Mouse (Mus musculus) myocyte (in vitro differentiated cells): ENCODE results near the gene Cgrrf1. TPM values are rescaled to one million over a fixed set of nuclear protein-coding genes. Genes with fewer than 3 reads are reported as not detected.

Experiments
- H3K27me3 ChIP-seq: one replicate; pipeline ENCODE4 v1.6.1; 2011; ENCODE audit not compliant: control insufficient read depth, insufficient read depth, insufficient read length
- H3K36me3 ChIP-seq: one replicate; pipeline ENCODE4 v1.6.1; 2011; ENCODE audit not compliant: control insufficient read depth, insufficient read depth
- H3K4me2 ChIP-seq: one replicate; pipeline ENCODE4 v1.6.1; 2011; ENCODE audit warnings: low read depth, control low read depth
- H3K4me3 ChIP-seq: one replicate; pipeline ENCODE4 v1.5.1; 2011; ENCODE audit warnings: mild to moderate bottlenecking, control low read depth, moderate library complexity
- H3K79me2 ChIP-seq: one replicate; pipeline ENCODE4 v1.6.1; 2011; ENCODE audit not compliant: control insufficient read depth, insufficient read depth
- H3ac ChIP-seq: one replicate; pipeline ENCODE4 v1.6.1; 2011; ENCODE audit not compliant: control insufficient read depth, insufficient read length
- E2F4 ChIP-seq: IDR thresholded peaks from one replicate; pipeline ENCODE4 v1.6.1; 2011; ENCODE audit warnings: mild to moderate bottlenecking, control low read depth, moderate library complexity; ENCODE audit not compliant: insufficient read depth
- MAX ChIP-seq: IDR thresholded peaks from one replicate; pipeline ENCODE4 v1.6.1; 2011; ENCODE audit warnings: low read depth, mild to moderate bottlenecking, control low read depth
- MYOD1 ChIP-seq, 3 experiments: IDR thresholded peaks; one replicate each; pipeline ENCODE4 v1.6.1; 2011; ENCODE audit warnings: control low read depth in 2 of 3, low read depth in 2 of 3, mild to moderate bottlenecking in 2 of 3, moderate library complexity in 1 of 3; ENCODE audit not compliant: insufficient read length in 2 of 3, control insufficient read depth in 1 of 3
- MYOG ChIP-seq, 3 experiments: IDR thresholded peaks; one replicate each; pipeline ENCODE4 v1.6.1; 2011; ENCODE audit warnings: control low read depth in 2 of 3, low read depth in 2 of 3, mild to moderate bottlenecking in 2 of 3; ENCODE audit not compliant: insufficient read length in 2 of 3, control insufficient read depth in 1 of 3, insufficient read depth in 1 of 3
- POLR2A ChIP-seq: IDR thresholded peaks from one replicate; pipeline ENCODE4 v1.6.1; 2011; ENCODE audit warnings: low read depth, mild to moderate bottlenecking, control low read depth, moderate library complexity; ENCODE audit not compliant: insufficient read length
- POLR2AphosphoS2 ChIP-seq: IDR thresholded peaks from one replicate; pipeline ENCODE4 v1.6.1; 2011; ENCODE audit warnings: low read depth, control low read depth; ENCODE audit not compliant: insufficient read length
- REST ChIP-seq: IDR thresholded peaks from one replicate; pipeline ENCODE4 v1.6.1; 2011; ENCODE audit warnings: mild to moderate bottlenecking, control low read depth, moderate library complexity; ENCODE audit not compliant: insufficient read depth, insufficient read length
- SRF ChIP-seq: IDR thresholded peaks from one replicate; pipeline ENCODE4 v1.6.1; 2011; ENCODE audit warnings: low read depth; ENCODE audit not compliant: control insufficient read depth, insufficient read length
- TCF12 ChIP-seq: IDR thresholded peaks from one replicate; pipeline ENCODE4 v1.6.1; 2011; ENCODE audit warnings: mild to moderate bottlenecking, control low read depth; ENCODE audit not compliant: poor library complexity, insufficient read depth, severe bottlenecking
- TCF3 ChIP-seq: IDR thresholded peaks from one replicate; pipeline ENCODE4 v1.6.1; 2011; ENCODE audit warnings: low read depth, control low read depth; ENCODE audit not compliant: insufficient read length
- polyA plus RNA-seq: library from polyadenylated mRNA; unstranded; fragments of >200 nt; fragmentation: generic; extraction: Trizol; gene quantifications from one replicate; pipeline ENCODE4 v1.2.1, GENCODE M21; 2012; ENCODE audit warnings: missing spikeins

Gene Cgrrf1
- polyA plus RNA-seq, 1 experiment: 40.6 TPM

DNA sequence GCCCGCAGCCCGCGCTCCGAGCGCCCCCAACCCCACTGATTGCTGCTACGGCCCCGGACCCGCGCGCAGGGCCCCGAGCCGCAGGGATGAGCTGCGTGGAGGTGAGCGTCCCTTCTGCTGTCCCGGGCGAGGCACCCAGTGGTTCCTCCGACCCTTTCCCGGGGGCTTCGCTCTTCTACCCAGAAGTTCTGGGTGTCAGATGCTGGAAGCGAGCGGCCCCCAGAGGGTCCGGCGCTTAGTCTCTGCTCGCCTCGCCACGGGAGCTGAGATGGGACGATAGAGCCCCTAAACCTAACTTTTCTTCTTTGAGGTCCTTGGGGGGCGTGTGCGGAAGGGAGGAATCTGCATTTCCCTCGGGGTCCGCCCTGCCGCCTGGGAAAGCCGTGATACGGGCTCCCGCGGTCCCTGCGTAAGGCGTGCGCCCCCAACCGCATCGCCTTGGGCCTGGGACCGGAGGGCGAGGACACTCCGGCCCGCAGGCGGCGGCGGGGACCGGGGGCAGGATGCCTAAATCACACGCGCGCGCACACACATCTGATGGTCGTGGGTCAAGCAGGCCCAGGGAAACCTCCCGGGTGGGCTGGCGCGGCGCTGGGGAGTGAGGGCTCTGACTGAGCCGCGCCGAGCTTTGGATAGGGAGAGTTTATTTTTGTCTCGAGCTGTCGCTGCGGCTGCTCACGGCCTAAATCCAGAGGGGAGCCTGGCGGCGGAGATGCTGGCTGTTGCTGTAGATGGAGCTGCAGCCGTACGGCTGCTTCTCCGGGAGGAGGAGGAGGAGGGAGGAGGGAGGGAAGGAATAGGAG is 51.3 kb downstream of the Cgrrf1 start:
- H3ac ChIP-seq: peak overlapping the region; percentile 86
- no peaks in the 10 kb centered on the region for H3K36me3 ChIP-seq
- H3K79me2 ChIP-seq: peaks cover 43% of the 10 kb centered on the region
- H3K27me3 ChIP-seq: no peaks in the 10 kb centered on the region
- peak; percentile 32 for TF ChIP-seq POLR2A
- no peak for TF ChIP-seq SRF
- TF ChIP-seq MYOD1 (IDR thresholded peaks at IDR 0.05; ENCODE audit: control insufficient read depth in 1 of 3, insufficient read length in 2 of 3, low read depth in 2 of 3): no peak
- no peak for TF ChIP-seq MAX
- TF ChIP-seq TCF3: no peak
- TF ChIP-seq E2F4: no peak
- TF ChIP-seq MYOG (IDR thresholded peaks at IDR 0.05; ENCODE audit: control insufficient read depth in 1 of 3, insufficient read depth in 1 of 3, insufficient read length in 2 of 3, low read depth in 2 of 3): no peak
- peak overlapping the region; percentile 51 for H3K4me2 ChIP-seq
- peak overlapping the region; percentile 94 for H3K4me3 ChIP-seq

DNA sequence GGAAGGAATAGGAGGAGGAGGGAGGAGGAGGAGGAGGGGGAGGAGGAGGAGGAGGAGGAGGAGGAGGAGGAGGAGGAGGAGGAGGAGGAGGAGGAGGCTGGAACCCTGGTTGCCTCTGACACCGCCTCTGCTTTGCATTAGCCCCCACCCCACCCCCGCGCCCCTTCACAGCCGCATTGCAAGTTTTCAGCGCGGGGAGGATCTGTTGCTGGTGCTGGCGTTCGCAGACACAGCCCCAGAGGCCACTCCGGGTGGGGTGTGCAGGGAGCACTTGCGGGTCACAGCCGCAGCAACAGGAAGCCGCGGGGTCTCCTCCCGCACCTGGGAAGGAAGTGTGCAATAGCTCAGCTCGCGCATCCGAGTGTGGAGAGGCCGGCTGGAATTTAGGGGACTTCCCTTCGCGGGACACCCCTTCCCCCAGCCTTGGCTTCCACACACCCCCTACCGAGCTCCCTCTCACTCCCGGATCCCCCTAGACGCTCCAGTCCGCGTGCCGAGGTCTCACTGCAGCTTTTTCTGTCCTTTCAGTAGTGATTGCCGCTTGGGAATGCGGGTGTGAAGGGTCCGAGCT is 52.0 kb downstream of the Cgrrf1 start:
- Histone ChIP-seq H3ac (peak overlapping the region; percentile 86), H3K36me3 (peaks cover 6% of the 10 kb centered on the region), H3K4me3 (peak overlapping the region; percentile 94), H3K79me2 (peaks cover 50% of the 10 kb centered on the region), H3K4me2 (peak overlapping the region; percentile 97), H3K27me3 (no peaks in the 10 kb centered on the region)
- TF ChIP-seq POLR2A: peak; percentile 14
- TF ChIP-seq SRF: no peak
- no peak for TF ChIP-seq TCF12
- TF ChIP-seq POLR2AphosphoS2: no peak

GRCm38 (mm10) chr14:46884701-46885428 is 52.9 kb downstream of the Cgrrf1 start:
- H3K79me2 ChIP-seq: peaks cover 59% of the 10 kb centered on the region
- H3K27me3 ChIP-seq: no peaks in the 10 kb centered on the region
- peaks cover 13% of the 10 kb centered on the region for H3K36me3 ChIP-seq
- H3K4me3 ChIP-seq: peak overlapping the region; percentile 94
- no peak for TF ChIP-seq REST
- TF ChIP-seq POLR2A: peak; percentile 77
- peak in 1 of 3 experiments; percentile 10 for TF ChIP-seq MYOG (IDR thresholded peaks at IDR 0.05; ENCODE audit: control insufficient read depth in 1 of 3, insufficient read depth in 1 of 3, insufficient read length in 2 of 3, low read depth in 2 of 3)
- peak in 1 of 3 experiments; percentile 7 for TF ChIP-seq MYOD1 (IDR thresholded peaks at IDR 0.05; ENCODE audit: control insufficient read depth in 1 of 3, insufficient read length in 2 of 3, low read depth in 2 of 3)
- TF ChIP-seq POLR2AphosphoS2: peak; percentile 77
- H3K4me2 ChIP-seq: peak overlapping the region; percentile 97
- H3ac ChIP-seq: peak overlapping the region; percentile 86

DNA sequence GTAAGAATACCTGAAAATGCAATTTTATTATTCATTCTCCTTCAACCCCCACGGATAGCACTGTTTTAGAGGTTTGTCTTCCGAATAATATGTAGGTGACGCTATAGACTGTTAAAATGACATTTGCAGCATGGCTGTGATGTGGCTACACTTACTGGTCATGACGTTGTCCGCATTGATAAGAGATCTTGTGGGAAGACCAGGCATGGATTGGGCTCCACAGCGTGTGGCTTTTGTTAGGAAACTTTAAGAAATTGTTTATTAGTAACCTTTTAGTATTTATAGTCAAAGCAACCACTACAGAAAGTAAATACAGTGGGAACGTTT is 53.5 kb downstream of the Cgrrf1 start:
- TF ChIP-seq MYOG (IDR thresholded peaks at IDR 0.05; ENCODE audit: control insufficient read depth in 1 of 3, insufficient read depth in 1 of 3, insufficient read length in 2 of 3, low read depth in 2 of 3): no peak
- H3K4me2 ChIP-seq: peak overlapping the region; percentile 97
- peaks cover 13% of the 10 kb centered on the region for H3K36me3 ChIP-seq
- peak overlapping the region; percentile 94 for H3K4me3 ChIP-seq
- peak overlapping the region; percentile 86 for H3ac ChIP-seq
- no peaks in the 10 kb centered on the region for H3K27me3 ChIP-seq
- peaks cover 65% of the 10 kb centered on the region for H3K79me2 ChIP-seq

DNA sequence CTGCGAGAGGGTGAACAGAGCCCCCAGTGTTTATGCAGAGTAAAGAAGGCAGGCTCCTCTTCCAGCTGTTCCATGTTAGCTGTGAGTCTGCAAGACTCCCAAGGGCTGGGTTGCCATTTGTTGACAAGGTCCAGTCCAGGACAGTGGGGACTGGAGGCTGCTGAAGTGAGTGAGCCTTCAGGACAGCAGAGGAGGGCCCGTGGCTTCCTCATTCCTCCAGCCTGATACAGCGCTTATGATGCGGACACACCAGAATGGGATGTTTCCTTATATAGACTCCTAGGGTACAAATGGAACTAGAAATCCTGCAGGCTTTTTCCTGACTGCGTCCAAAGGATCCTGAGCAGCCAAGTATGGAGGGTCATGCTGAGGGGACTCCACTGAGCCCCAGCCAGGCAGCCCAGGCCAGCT is 54.0 kb downstream of the Cgrrf1 start:
- Histone ChIP-seq H3ac (no peak overlapping the region), H3K79me2 (peaks cover 70% of the 10 kb centered on the region), H3K36me3 (peaks cover 13% of the 10 kb centered on the region), H3K4me2 (peak overlapping the region; percentile 97), H3K4me3 (peak overlapping the region; percentile 94), H3K27me3 (no peaks in the 10 kb centered on the region)
- TF ChIP-seq MYOG (IDR thresholded peaks at IDR 0.05; ENCODE audit: control insufficient read depth in 1 of 3, insufficient read depth in 1 of 3, insufficient read length in 2 of 3, low read depth in 2 of 3) (peak in 2 of 3 experiments; percentile 12 to 36), POLR2A (peak; percentile 14), SRF (no peak)
